Comparison of ENCODE assay signal across 9 mouse cellular contexts in the genomic region with DNA sequence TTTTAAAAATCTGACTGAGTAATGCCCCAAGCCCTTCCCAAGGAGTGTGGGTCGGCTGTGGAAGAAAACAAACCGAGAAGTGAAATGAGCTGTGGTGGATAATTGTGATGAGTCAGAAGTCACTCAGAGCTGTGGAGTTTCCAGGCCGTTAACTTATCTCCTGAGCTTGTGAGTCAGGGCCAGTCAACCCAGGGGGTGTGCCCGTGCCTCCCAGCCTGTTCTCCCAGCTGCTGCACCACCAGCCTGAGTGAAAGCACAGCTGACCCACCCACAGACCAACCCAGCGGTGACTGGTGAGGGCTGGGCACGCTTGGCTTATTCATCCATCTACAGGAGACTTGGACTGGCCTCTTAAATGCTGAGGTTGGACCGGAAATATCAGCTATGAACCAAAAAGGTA. TPM values are rescaled to one million over a fixed set of nuclear protein-coding genes. Genes with fewer than 3 reads are reported as not detected.
DNase-seq lines count a peak whose midpoint lies in the region; ATAC-seq lines count a peak whose summit lies in the region.
"Had no signal": no experiment of that assay in that cellular context is flagged by ENCODE, and none has a peak within 500 bp of the region (broad histone marks: within the 10 kb centered on the region; RNA-seq: fewer than 3 reads in every experiment).

No protein-coding gene starts in this region.

- H3K27ac ChIP-seq in embryonic facial prominence, embryonic 15.5 days (replicated peaks): peak overlapping the region; percentile 28; the same call in 1 of the 2 replicates
- H3K27ac ChIP-seq in midbrain, embryonic 11.5 days (ENCODE audit: low read depth, low read length): no peak overlapping the region
- no peak overlapping the region for H3K27ac ChIP-seq in midbrain, embryonic 13.5 days
- H3K27ac ChIP-seq: hindbrain, embryonic 15.5 days had no signal

- H3K27me3 ChIP-seq in embryonic facial prominence, embryonic 15.5 days: no peaks in the 10 kb centered on the region
- no peaks in the 10 kb centered on the region for H3K27me3 ChIP-seq in midbrain, embryonic 11.5 days (ENCODE audit: control insufficient read depth, insufficient read depth, low read length)
- H3K27me3 ChIP-seq in midbrain, embryonic 13.5 days: no peaks in the 10 kb centered on the region
- H3K27me3 ChIP-seq: hindbrain, embryonic 15.5 days had no signal

- DNase-seq in lung, postnatal 36 days: peak; percentile 39
- no peak for DNase-seq in lung, postnatal 25 days (ENCODE audit: low spot score)
- DNase-seq in kidney, adult 9 months: peak; percentile 68
- peak; percentile 33 to 49 for DNase-seq in spleen, postnatal 14 days (ENCODE audit: low spot score in 2 of 2)
- no peak for DNase-seq in midbrain, embryonic 11.5 days (ENCODE audit: low spot score, missing footprints)
- no peak for DNase-seq in yolk sac, embryonic 10.5 days (ENCODE audit: low spot score)

- no peak overlapping the region for H3K9ac ChIP-seq in embryonic facial prominence, embryonic 15.5 days
- no peak overlapping the region for H3K9ac ChIP-seq in midbrain, embryonic 11.5 days (ENCODE audit: low read length)
- no peak overlapping the region for H3K9ac ChIP-seq in midbrain, embryonic 13.5 days (replicated peaks)
- H3K9ac ChIP-seq: hindbrain, embryonic 15.5 days had no signal

- H3K4me2 ChIP-seq in embryonic facial prominence, embryonic 15.5 days (replicated peaks): no peak overlapping the region
- no peak overlapping the region for H3K4me2 ChIP-seq in midbrain, embryonic 11.5 days
- H3K4me2 ChIP-seq in midbrain, embryonic 13.5 days (replicated peaks): no peak overlapping the region
- H3K4me2 ChIP-seq: hindbrain, embryonic 15.5 days had no signal

- 56% methylated on average over 7 of the region's 7 CpGs for WGBS in embryonic facial prominence, embryonic 15.5 days
- WGBS in midbrain, embryonic 11.5 days: 80% methylated on average over 7 of the region's 7 CpGs
- WGBS in midbrain, embryonic 13.5 days: 78% methylated on average over 7 of the region's 7 CpGs

- no peaks in the 10 kb centered on the region for H3K36me3 ChIP-seq in embryonic facial prominence, embryonic 15.5 days
- no peaks in the 10 kb centered on the region for H3K36me3 ChIP-seq in midbrain, embryonic 11.5 days (ENCODE audit: control insufficient read depth, insufficient read depth, low read length)
- no peaks in the 10 kb centered on the region for H3K36me3 ChIP-seq in midbrain, embryonic 13.5 days
- H3K36me3 ChIP-seq: hindbrain, embryonic 15.5 days had no signal

- peaks cover 9% of the 10 kb centered on the region for H3K4me1 ChIP-seq in embryonic facial prominence, embryonic 15.5 days
- no peaks in the 10 kb centered on the region for H3K4me1 ChIP-seq in midbrain, embryonic 11.5 days (ENCODE audit: control insufficient read depth, insufficient read depth, low read length)
- peaks cover 8% of the 10 kb centered on the region; the same call in 1 of the 2 replicates for H3K4me1 ChIP-seq in midbrain, embryonic 13.5 days (replicated peaks)

- no peak for ATAC-seq in embryonic facial prominence, embryonic 15.5 days (ENCODE audit: insufficient number of reproducible peaks, low FRiP score, low TSS enrichment, low read depth)
- no peak for ATAC-seq in midbrain, embryonic 11.5 days (ENCODE audit: low FRiP score)
- ATAC-seq in midbrain, embryonic 13.5 days: no peak

- H3K9me3 ChIP-seq in embryonic facial prominence, embryonic 15.5 days (replicated peaks): no peaks in the 10 kb centered on the region
- H3K9me3 ChIP-seq in midbrain, embryonic 11.5 days (ENCODE audit: control insufficient read depth, low read length): no peaks in the 10 kb centered on the region
- no peaks in the 10 kb centered on the region for H3K9me3 ChIP-seq in midbrain, embryonic 13.5 days
- H3K9me3 ChIP-seq: hindbrain, embryonic 15.5 days had no signal

- no peak overlapping the region for H3K4me3 ChIP-seq in embryonic facial prominence, embryonic 15.5 days (replicated peaks)
- no peak overlapping the region for H3K4me3 ChIP-seq in midbrain, embryonic 11.5 days (ENCODE audit: low read depth, low read length)
- H3K4me3 ChIP-seq in midbrain, embryonic 13.5 days (replicated peaks): no peak overlapping the region
- H3K4me3 ChIP-seq: hindbrain, embryonic 15.5 days had no signal

RNA-seq across cellular contexts. Expression of a gene that starts 19.9 kb away (rescaled TPM):
- polyA plus RNA-seq in embryonic facial prominence, embryonic 15.5 days (2015; fragmentation: Nextera tagmentation; extraction: Ambion mirVana): 23.0 and 25.2 TPM in 2 replicates
- 9.6 and 10.5 TPM in 2 replicates for polyA plus RNA-seq in midbrain, embryonic 11.5 days (2014; fragmentation: Nextera tagmentation; extraction: Ambion mirVana)
- 22.8 and 24.0 TPM in 2 replicates for polyA plus RNA-seq in midbrain, embryonic 13.5 days (2015; fragmentation: Nextera tagmentation; extraction: Ambion mirVana)

RNA-seq across cellular contexts. Expression of a gene that starts 51.5 kb away (rescaled TPM):
- 546 and 574 TPM in 2 replicates for polyA plus RNA-seq in embryonic facial prominence, embryonic 15.5 days (2015; fragmentation: Nextera tagmentation; extraction: Ambion mirVana)
- 349 and 357 TPM in 2 replicates for polyA plus RNA-seq in midbrain, embryonic 11.5 days (2014; fragmentation: Nextera tagmentation; extraction: Ambion mirVana)
- 291 and 296 TPM in 2 replicates for polyA plus RNA-seq in midbrain, embryonic 13.5 days (2015; fragmentation: Nextera tagmentation; extraction: Ambion mirVana)

Comparison
In these comparisons a context has a peak if more than half of its experiments do, and no peak if none do; other contexts are left out.
1. DNase-seq: peak in lung, postnatal 36 days (single experiment), kidney, adult 9 months (single experiment) and spleen, postnatal 14 days (2 of 2); none in lung, postnatal 25 days (single experiment), midbrain, embryonic 11.5 days (single experiment) and yolk sac, embryonic 10.5 days (single experiment).